Mouse (Mus musculus) granulocyte monocyte progenitor cell, adult 5-6 weeks (primary cell): ENCODE data around the gene Ccdc142. TPM values are rescaled to one million over a fixed set of nuclear protein-coding genes. Genes with fewer than 3 reads are reported as not detected.

Experiments used
- ATAC-seq: replicated peaks from 2 replicates; pipeline ENCODE4 v1.8.0; 2016; ENCODE audit warnings: mild to moderate bottlenecking, moderate TSS enrichment, inconsistent platforms; ENCODE audit not compliant: poor library complexity, severe bottlenecking
- total RNA-seq, 2 experiments: library from RNA; stranded (forward) in 1 of 2; stranded (reverse) in 1 of 2; fragments of 200-712, 200-1000 nt in 1 of 2; fragments of >200 nt in 1 of 2; fragmentation: Nextera tagmentation in 1 of 2; gene quantifications; 2 replicates each; pipeline ENCODE4 v1.2.3; 2014 to 2017

The Ccdc142 gene
- total RNA-seq, 2 experiments from 2014 or later, result 2.5 to 2.8 TPM

- ATAC-seq, result no peak
Measured at GRCm38 (mm10) chr6:83116373-83117164, 15.2 kb downstream of the Ccdc142 start.

- ATAC-seq, result no peak
Measured at GRCm38 (mm10) chr6:83117165-83117438, 15.7 kb downstream of the Ccdc142 start.

GRCm38 (mm10) chr6:83117616-83118015, 16.2 kb downstream of the Ccdc142 start:
- ATAC-seq, result no peak

- no peak for ATAC-seq
Measured at GRCm38 (mm10) chr6:83118369-83118768, 17.0 kb downstream of the Ccdc142 start.

- no peak for ATAC-seq
Measured at GRCm38 (mm10) chr6:83118825-83119733, 17.7 kb downstream of the Ccdc142 start.

GRCm38 (mm10) chr6:83119734-83120051, 18.3 kb downstream of the Ccdc142 start:
- ATAC-seq, result no peak

- ATAC-seq, result peak; percentile 80
Measured at GRCm38 (mm10) chr6:83120930-83121862, 19.8 kb downstream of the Ccdc142 start, which contains the start of gene Wbp1. Wbp1 (minus strand) TSS chr6:83121559.

GRCm38 (mm10) chr6:83121863-83122710, 20.7 kb downstream of the Ccdc142 start:
- ATAC-seq, result peak; percentile 6; the same call in 1 of the 2 replicates

- no peak for ATAC-seq
Measured at GRCm38 (mm10) chr6:83122961-83123360, 21.6 kb downstream of the Ccdc142 start.

GRCm38 (mm10) chr6:83124851-83125312, 23.5 kb downstream of the Ccdc142 start:
- ATAC-seq, result peak; percentile 56

GRCm38 (mm10) chr6:83125331-83125730, 23.9 kb downstream of the Ccdc142 start, which contains the start of gene Ino80b:
Ino80b (minus strand) TSS chr6:83125431.
- ATAC-seq, result no peak

- ATAC-seq, result no peak
Measured at GRCm38 (mm10) chr6:83127419-83127818, 26.0 kb downstream of the Ccdc142 start.

- peak; percentile 87 for ATAC-seq
Measured at GRCm38 (mm10) chr6:83131469-83132034, 30.2 kb downstream of the Ccdc142 start.

GRCm38 (mm10) chr6:83132176-83132919, 30.9 kb downstream of the Ccdc142 start:
- no peak for ATAC-seq

GRCm38 (mm10) chr6:83134226-83134625, 32.8 kb downstream of the Ccdc142 start:
- no peak for ATAC-seq

- ATAC-seq, result peak; percentile 49
Measured at GRCm38 (mm10) chr6:83134951-83135513, 33.6 kb downstream of the Ccdc142 start, which contains the start of gene Rtkn. Rtkn (plus strand) TSS chr6:83135463.

GRCm38 (mm10) chr6:83135571-83136161, 34.3 kb downstream of the Ccdc142 start:
- no peak for ATAC-seq
